Mouse (Mus musculus): Measurements from ENCODE around the gene 4933415A04Rik. TPM values are rescaled to one million over a fixed set of nuclear protein-coding genes. Genes with fewer than 3 reads are reported as not detected.

4933415A04Rik gene
- polyA plus RNA-seq, 1 experiment from 2014 or later = 3.8 TPM

DNA sequence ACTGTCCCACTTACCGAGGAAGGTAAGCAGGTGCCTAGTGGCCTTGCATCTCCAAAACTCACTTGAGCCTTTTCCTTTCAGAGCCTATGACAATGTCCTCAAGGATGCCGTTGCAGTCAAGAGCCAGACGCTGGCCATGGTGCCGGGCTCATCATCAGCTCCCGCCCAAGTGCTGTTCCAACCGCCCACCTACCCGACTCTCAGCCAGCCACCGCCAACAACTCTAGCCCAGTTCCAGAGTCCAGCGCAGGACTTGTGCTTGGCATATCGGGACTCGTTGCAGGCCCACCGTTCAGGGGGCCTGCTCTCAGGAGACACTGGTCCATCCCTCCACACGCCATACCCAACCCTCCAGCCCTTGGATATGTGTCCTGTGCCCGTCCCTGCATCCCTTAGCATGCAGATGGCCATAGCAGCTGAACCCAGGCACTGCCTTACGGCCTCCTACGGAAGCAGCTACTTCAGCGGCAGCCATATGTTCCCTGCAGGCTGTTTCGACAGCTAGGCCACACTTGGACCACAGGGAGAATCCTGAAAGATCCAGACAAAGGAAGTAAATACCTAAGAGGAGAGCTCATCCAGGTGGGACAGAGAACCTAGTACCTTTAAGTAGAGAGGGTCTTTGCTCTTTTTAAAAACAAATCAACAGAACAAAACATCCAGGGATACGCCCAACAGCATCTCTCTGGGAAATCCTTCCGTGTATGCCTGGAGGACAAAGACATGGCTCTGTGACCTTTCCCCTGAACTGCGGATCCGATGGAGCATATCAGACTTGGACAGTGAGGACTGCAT, 1.4 kb upstream of the 4933415A04Rik start:
- WGBS = 86% methylated on average over 22 of the region's 22 CpGs
- Histone ChIP-seq H3K4me2 (ENCODE audit: low read length) (no peak overlapping the region), H3K4me3 (replicated peaks; ENCODE audit: low read depth, low read length) (no peak overlapping the region), H3K9ac (ENCODE audit: low read depth, low read length) (no peak overlapping the region), H3K27me3 (ENCODE audit: insufficient read depth, low read length) (no peaks in the 10 kb centered on the region), H3K4me1 (replicated peaks; ENCODE audit: insufficient read depth, low read length) (peaks cover 3% of the 10 kb centered on the region; the same call in 1 of the 2 replicates), H3K27ac (no peak overlapping the region), H3K36me3 (ENCODE audit: insufficient read depth, low read length) (peaks cover 31% of the 10 kb centered on the region), H3K9me3 (replicated peaks; ENCODE audit: low read length) (no peaks in the 10 kb centered on the region)
- TF ChIP-seq CTCF (IDR thresholded peaks at IDR 0.05; ENCODE audit: low read depth) = no peak
- ATAC-seq (replicated peaks; ENCODE audit: low FRiP score, low read depth) = no peak
- DNase-seq (ENCODE audit: low spot score) = no peak

DNA sequence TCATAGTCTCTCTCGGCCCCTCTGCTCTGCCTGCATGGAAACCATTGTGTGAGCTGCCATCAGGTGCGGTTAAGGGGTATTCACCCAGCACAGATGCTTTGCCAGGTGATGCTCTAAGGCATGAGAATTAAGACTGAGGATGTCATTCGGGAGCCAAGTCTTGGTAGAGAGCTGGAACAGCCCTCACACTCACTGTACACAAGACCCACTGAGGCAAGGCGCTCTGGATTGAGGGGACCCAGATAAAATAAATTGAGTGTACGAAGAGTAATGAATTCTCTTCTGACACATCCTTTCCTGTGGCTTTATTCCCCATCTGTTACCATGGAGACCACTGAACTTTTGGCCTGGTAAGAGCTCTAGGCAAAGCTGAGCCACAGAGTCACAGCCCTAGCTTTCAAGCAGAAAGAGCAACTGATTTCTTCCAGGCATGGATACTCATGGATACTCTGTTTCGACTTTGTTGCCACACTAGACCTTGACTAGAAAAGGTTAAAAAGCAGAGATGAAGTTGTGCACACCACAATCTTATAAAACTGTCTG, 2.8 kb downstream of the 4933415A04Rik start:
- Histone ChIP-seq H3K27me3 (ENCODE audit: insufficient read depth, low read length) (no peaks in the 10 kb centered on the region), H3K4me1 (replicated peaks; ENCODE audit: insufficient read depth, low read length) (peaks cover 3% of the 10 kb centered on the region; the same call in 1 of the 2 replicates), H3K9ac (ENCODE audit: low read depth, low read length) (no peak overlapping the region), H3K27ac (no peak overlapping the region), H3K9me3 (replicated peaks; ENCODE audit: low read length) (no peaks in the 10 kb centered on the region), H3K4me2 (ENCODE audit: low read length) (no peak overlapping the region), H3K4me3 (replicated peaks; ENCODE audit: low read depth, low read length) (no peak overlapping the region), H3K36me3 (ENCODE audit: insufficient read depth, low read length) (peaks cover 20% of the 10 kb centered on the region)
- DNase-seq (ENCODE audit: low spot score) = no peak
- ATAC-seq (replicated peaks; ENCODE audit: low FRiP score, low read depth) = no peak
- WGBS = 58% methylated on average over 6 of the region's 6 CpGs
- no peak for TF ChIP-seq CTCF (IDR thresholded peaks at IDR 0.05; ENCODE audit: low read depth)

DNA sequence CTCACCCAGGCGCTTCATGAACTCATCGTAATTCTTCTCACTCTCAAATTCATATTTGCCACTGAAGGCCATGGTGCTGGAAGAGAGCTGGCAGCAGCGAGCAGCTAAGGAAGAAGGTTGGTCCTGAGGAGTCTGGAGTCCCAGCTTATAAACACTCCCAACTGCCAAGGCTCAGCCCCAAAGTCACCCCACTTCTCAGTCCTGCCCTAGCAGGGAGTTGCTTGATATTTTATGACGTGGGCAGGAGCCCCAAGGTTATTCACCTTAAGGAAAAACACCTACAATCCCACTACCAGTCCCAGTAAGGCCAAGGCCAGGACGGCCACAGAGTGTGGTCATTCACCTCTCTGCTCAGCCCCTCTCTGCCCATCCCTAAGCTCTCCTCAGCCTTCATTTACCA, 14.6 kb downstream of the 4933415A04Rik start, which contains the start of gene Fabp6:
TSS of gene Fabp6 (minus strand) at position 101 of the 400 bp plus-strand sequence.
- no peak for DNase-seq (ENCODE audit: low spot score)
- WGBS = 89% methylated on average over 5 of the region's 5 CpGs
- Histone ChIP-seq H3K4me2 (ENCODE audit: low read length) (no peak within 1 kb of the TSS), H3K9ac (ENCODE audit: low read depth, low read length) (no peak within 1 kb of the TSS), H3K36me3 (ENCODE audit: insufficient read depth, low read length) (no peaks in the 10 kb centered on the region), H3K27ac (no peak within 1 kb of the TSS), H3K4me1 (replicated peaks; ENCODE audit: insufficient read depth, low read length) (no peaks in the 10 kb centered on the region), H3K27me3 (ENCODE audit: insufficient read depth, low read length) (no peaks in the 10 kb centered on the region), H3K9me3 (replicated peaks; ENCODE audit: low read length) (no peaks in the 10 kb centered on the region), H3K4me3 (replicated peaks; ENCODE audit: low read depth, low read length) (no peak within 1 kb of the TSS)
- TF ChIP-seq CTCF (IDR thresholded peaks at IDR 0.05; ENCODE audit: low read depth) = no peak
- no peak for ATAC-seq (replicated peaks; ENCODE audit: low FRiP score, low read depth)

DNA sequence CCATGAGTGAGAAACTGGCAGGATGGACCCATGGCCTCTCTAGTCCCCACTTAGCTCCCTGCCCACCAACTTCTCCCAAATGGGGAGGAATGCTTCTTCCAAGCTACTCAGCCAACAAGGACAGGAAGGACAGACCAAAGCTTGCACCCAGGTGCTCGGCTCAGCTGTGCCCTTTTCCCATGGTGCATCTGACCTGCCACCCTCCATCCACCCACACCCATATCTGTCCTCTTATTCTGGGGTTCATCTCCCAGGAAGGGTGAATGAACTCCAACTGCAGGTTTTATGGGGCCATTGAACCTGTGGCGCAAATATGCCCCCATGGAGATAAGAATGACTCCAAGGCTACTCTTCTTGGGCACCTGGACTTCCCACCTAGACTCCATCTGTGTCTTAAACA, 17.4 kb downstream of the 4933415A04Rik start:
- no peak for TF ChIP-seq CTCF (IDR thresholded peaks at IDR 0.05; ENCODE audit: low read depth)
- DNase-seq (ENCODE audit: low spot score) = no peak
- Histone ChIP-seq H3K9ac (ENCODE audit: low read depth, low read length) (no peak overlapping the region), H3K4me3 (replicated peaks; ENCODE audit: low read depth, low read length) (no peak overlapping the region), H3K27ac (no peak overlapping the region), H3K9me3 (replicated peaks; ENCODE audit: low read length) (no peaks in the 10 kb centered on the region), H3K27me3 (ENCODE audit: insufficient read depth, low read length) (no peaks in the 10 kb centered on the region), H3K4me2 (ENCODE audit: low read length) (no peak overlapping the region), H3K4me1 (replicated peaks; ENCODE audit: insufficient read depth, low read length) (no peaks in the 10 kb centered on the region), H3K36me3 (ENCODE audit: insufficient read depth, low read length) (no peaks in the 10 kb centered on the region)
- WGBS = 88% methylated on average over 2 of the region's 2 CpGs
- ATAC-seq (replicated peaks; ENCODE audit: low FRiP score, low read depth) = no peak

DNA sequence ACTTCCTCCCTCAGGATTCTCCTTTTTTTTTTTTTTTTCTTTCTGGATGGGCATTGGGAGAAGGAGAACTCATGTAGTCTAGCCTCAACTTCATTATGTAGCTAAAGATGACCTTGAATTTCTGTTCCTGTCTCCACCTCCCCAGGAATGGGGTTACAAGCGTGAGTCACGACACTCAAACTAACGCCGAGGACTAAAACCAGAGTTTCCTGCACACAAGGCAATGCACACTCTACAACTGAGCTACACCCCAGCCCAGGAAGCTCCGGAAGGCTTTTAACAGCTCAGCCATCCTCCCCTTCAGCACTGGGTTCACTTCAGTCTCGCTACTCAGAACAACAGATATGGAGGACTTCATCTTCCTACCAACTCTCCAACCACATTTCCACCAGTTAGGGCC, 18.1 kb downstream of the 4933415A04Rik start:
- no peak overlapping the region for H3K9ac ChIP-seq (ENCODE audit: low read depth, low read length)
- TF ChIP-seq CTCF (IDR thresholded peaks at IDR 0.05; ENCODE audit: low read depth) = no peak
- H3K4me2 ChIP-seq (ENCODE audit: low read length) = no peak overlapping the region
- no peak overlapping the region for H3K4me3 ChIP-seq (replicated peaks; ENCODE audit: low read depth, low read length)
- H3K27ac ChIP-seq = no peak overlapping the region
- no peak for DNase-seq (ENCODE audit: low spot score)
- ATAC-seq (replicated peaks; ENCODE audit: low FRiP score, low read depth) = no peak
- no peaks in the 10 kb centered on the region for H3K36me3 ChIP-seq (ENCODE audit: insufficient read depth, low read length)
- H3K9me3 ChIP-seq (replicated peaks; ENCODE audit: low read length) = no peaks in the 10 kb centered on the region
- WGBS = 91% methylated on average over 6 of the region's 6 CpGs
- no peaks in the 10 kb centered on the region for H3K27me3 ChIP-seq (ENCODE audit: insufficient read depth, low read length)
- H3K4me1 ChIP-seq (replicated peaks; ENCODE audit: insufficient read depth, low read length) = no peaks in the 10 kb centered on the region

DNA sequence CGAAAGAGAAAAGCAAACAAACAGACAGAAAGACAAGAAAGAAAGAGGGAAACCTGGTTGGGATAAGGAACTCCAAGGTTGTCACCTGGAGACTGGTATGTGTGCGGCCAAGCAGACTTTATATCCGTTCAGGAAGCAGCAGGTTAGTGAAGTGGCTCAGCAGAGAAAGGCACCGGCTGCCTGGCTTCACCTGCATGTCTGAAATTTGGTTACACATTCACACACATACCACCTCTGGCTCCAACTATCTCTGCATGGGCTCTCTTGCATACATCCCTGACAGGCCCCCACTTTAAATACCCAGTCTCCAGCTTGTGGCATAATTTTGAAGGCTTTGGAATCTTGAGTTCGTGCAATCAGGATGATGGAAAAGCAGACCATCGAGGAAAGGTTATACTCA, 19.0 kb downstream of the 4933415A04Rik start:
- TF ChIP-seq CTCF (IDR thresholded peaks at IDR 0.05; ENCODE audit: low read depth) = no peak
- DNase-seq (ENCODE audit: low spot score) (no peak), ATAC-seq (replicated peaks; ENCODE audit: low FRiP score, low read depth) (no peak)
- Histone ChIP-seq H3K9me3 (replicated peaks; ENCODE audit: low read length) (no peaks in the 10 kb centered on the region), H3K36me3 (ENCODE audit: insufficient read depth, low read length) (no peaks in the 10 kb centered on the region), H3K9ac (ENCODE audit: low read depth, low read length) (no peak overlapping the region), H3K4me2 (ENCODE audit: low read length) (peak overlapping the region; percentile 21), H3K4me3 (replicated peaks; ENCODE audit: low read depth, low read length) (no peak overlapping the region), H3K27ac (no peak overlapping the region), H3K27me3 (ENCODE audit: insufficient read depth, low read length) (no peaks in the 10 kb centered on the region), H3K4me1 (replicated peaks; ENCODE audit: insufficient read depth, low read length) (no peaks in the 10 kb centered on the region)
- 51% methylated on average over 6 of the region's 6 CpGs for WGBS

Data from kidney, postnatal 0 days (tissue).